Mouse (Mus musculus): ENCODE measurements around the gene Ndfip2. TPM values are rescaled to one million over a fixed set of nuclear protein-coding genes. Genes with fewer than 3 reads are reported as not detected.

Gene Ndfip2
- polyA plus RNA-seq, 1 experiment from 2014 or later = 57.3 TPM

- H3K27ac ChIP-seq (ENCODE audit: low read length) = no peak overlapping the region
- H3K4me2 ChIP-seq (ENCODE audit: low read depth, low read length) = no peak overlapping the region
- peaks cover under 1% of the 10 kb centered on the region for H3K4me1 ChIP-seq (ENCODE audit: control insufficient read depth, insufficient read depth, low read length)
- ATAC-seq (replicated peaks; ENCODE audit: extremely low read depth, insufficient read depth, low FRiP score) = no peak
- H3K27me3 ChIP-seq (ENCODE audit: control insufficient read depth, insufficient read depth, low read length) = no peaks in the 10 kb centered on the region
- no peaks in the 10 kb centered on the region for H3K9me3 ChIP-seq (replicated peaks; ENCODE audit: control insufficient read depth, low read length)
- H3K4me3 ChIP-seq (ENCODE audit: low read length) = no peak overlapping the region
- WGBS = 96% methylated on average over 5 of the region's 5 CpGs
- H3K9ac ChIP-seq (ENCODE audit: low read length) = no peak overlapping the region
- H3K36me3 ChIP-seq (ENCODE audit: control insufficient read depth, insufficient read depth) = no peaks in the 10 kb centered on the region
Measured at GRCm38 (mm10) chr14:105322829-105323228, 64.5 kb downstream of the Ndfip2 start.

GRCm38 (mm10) chr14:105323448-105323847, 65.1 kb downstream of the Ndfip2 start:
- Histone ChIP-seq H3K36me3 (ENCODE audit: control insufficient read depth, insufficient read depth) (no peaks in the 10 kb centered on the region), H3K4me2 (ENCODE audit: low read depth, low read length) (no peak overlapping the region), H3K27me3 (ENCODE audit: control insufficient read depth, insufficient read depth, low read length) (no peaks in the 10 kb centered on the region), H3K9ac (ENCODE audit: low read length) (no peak overlapping the region), H3K9me3 (replicated peaks; ENCODE audit: control insufficient read depth, low read length) (no peaks in the 10 kb centered on the region), H3K27ac (ENCODE audit: low read length) (no peak overlapping the region), H3K4me3 (ENCODE audit: low read length) (no peak overlapping the region), H3K4me1 (ENCODE audit: control insufficient read depth, insufficient read depth, low read length) (peaks cover 6% of the 10 kb centered on the region)
- 84% methylated on average over 9 of the region's 9 CpGs for WGBS
- no peak for ATAC-seq (replicated peaks; ENCODE audit: extremely low read depth, insufficient read depth, low FRiP score)

GRCm38 (mm10) chr14:105328397-105329302, 70.3 kb downstream of the Ndfip2 start:
- WGBS = 8% methylated on average over 13 of the region's 13 CpGs
- H3K9ac ChIP-seq (ENCODE audit: low read length) = peak overlapping the region; percentile 70
- peak overlapping the region; percentile 68 for H3K4me2 ChIP-seq (ENCODE audit: low read depth, low read length)
- no peaks in the 10 kb centered on the region for H3K9me3 ChIP-seq (replicated peaks; ENCODE audit: control insufficient read depth, low read length)
- H3K36me3 ChIP-seq (ENCODE audit: control insufficient read depth, insufficient read depth) = no peaks in the 10 kb centered on the region
- peaks cover 15% of the 10 kb centered on the region for H3K4me1 ChIP-seq (ENCODE audit: control insufficient read depth, insufficient read depth, low read length)
- ATAC-seq (replicated peaks; ENCODE audit: extremely low read depth, insufficient read depth, low FRiP score) = peak; percentile 91
- peak overlapping the region; percentile 90 for H3K27ac ChIP-seq (ENCODE audit: low read length)
- H3K27me3 ChIP-seq (ENCODE audit: control insufficient read depth, insufficient read depth, low read length) = no peaks in the 10 kb centered on the region
- H3K4me3 ChIP-seq (ENCODE audit: low read length) = peak overlapping the region; percentile 47

DNA sequence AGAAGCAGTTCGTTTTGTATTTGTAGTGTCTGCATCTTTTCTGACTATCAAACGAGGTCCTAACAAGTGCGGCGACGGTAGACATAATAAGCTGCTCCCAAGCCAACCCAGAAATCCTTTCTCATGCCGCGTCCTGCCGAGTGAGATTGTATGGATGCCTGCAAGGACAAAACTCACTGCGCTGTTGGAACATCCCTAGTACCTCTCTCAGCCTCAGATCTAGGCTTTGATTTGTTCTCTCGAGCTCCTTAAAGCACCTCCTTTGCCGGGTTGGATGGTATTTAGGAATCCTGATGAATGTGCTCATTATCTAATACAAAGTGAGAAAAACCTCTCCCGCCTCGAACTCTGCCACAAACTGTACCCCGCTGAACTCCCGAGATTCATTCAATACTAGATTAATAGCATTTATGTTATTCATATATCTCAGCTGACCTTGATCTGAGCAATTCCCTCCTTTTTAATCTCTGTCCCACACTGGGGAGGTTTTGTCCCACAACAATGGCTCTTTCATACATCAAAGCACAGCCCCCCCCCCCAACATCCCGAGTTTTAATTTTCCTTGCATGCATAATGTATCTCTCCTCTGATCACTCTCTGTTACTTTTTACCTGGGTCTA, 75.2 kb downstream of the Ndfip2 start:
- H3K36me3 ChIP-seq (ENCODE audit: control insufficient read depth, insufficient read depth) = no peaks in the 10 kb centered on the region
- peaks cover 9% of the 10 kb centered on the region for H3K4me1 ChIP-seq (ENCODE audit: control insufficient read depth, insufficient read depth, low read length)
- H3K9me3 ChIP-seq (replicated peaks; ENCODE audit: control insufficient read depth, low read length) = no peaks in the 10 kb centered on the region
- no peak overlapping the region for H3K9ac ChIP-seq (ENCODE audit: low read length)
- H3K27ac ChIP-seq (ENCODE audit: low read length) = no peak overlapping the region
- WGBS = 64% methylated on average over 16 of the region's 16 CpGs
- peak overlapping the region; percentile 28 for H3K4me3 ChIP-seq (ENCODE audit: low read length)
- H3K27me3 ChIP-seq (ENCODE audit: control insufficient read depth, insufficient read depth, low read length) = no peaks in the 10 kb centered on the region
- no peak for ATAC-seq (replicated peaks; ENCODE audit: extremely low read depth, insufficient read depth, low FRiP score)
- peak overlapping the region; percentile 33 for H3K4me2 ChIP-seq (ENCODE audit: low read depth, low read length)

DNA sequence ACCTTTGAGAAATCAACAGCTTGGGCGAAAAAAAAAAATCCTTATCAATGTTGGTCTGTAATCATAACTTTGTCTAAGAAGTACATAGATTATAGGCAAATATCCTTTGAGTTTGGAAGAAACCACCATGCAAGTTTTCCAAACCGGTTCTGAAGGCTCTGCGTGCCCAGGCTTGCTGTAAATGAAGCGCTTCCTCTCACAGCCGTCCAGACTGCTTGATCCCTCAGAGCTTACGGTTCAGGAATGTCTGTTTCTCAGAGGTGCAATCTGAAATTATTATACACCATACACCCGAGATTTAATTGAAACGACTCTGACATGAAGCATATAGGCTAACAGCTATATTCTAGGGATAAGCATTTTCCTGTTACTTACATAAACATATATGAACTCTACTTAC, 83.4 kb downstream of the Ndfip2 start:
- no peak for ATAC-seq (replicated peaks; ENCODE audit: extremely low read depth, insufficient read depth, low FRiP score)
- no peak overlapping the region for H3K4me3 ChIP-seq (ENCODE audit: low read length)
- H3K4me2 ChIP-seq (ENCODE audit: low read depth, low read length) = no peak overlapping the region
- 66% methylated on average over 8 of the region's 8 CpGs for WGBS
- H3K36me3 ChIP-seq (ENCODE audit: control insufficient read depth, insufficient read depth) = no peaks in the 10 kb centered on the region
- H3K9me3 ChIP-seq (replicated peaks; ENCODE audit: control insufficient read depth, low read length) = no peaks in the 10 kb centered on the region
- H3K27me3 ChIP-seq (ENCODE audit: control insufficient read depth, insufficient read depth, low read length) = no peaks in the 10 kb centered on the region
- no peaks in the 10 kb centered on the region for H3K4me1 ChIP-seq (ENCODE audit: control insufficient read depth, insufficient read depth, low read length)
- no peak overlapping the region for H3K27ac ChIP-seq (ENCODE audit: low read length)
- H3K9ac ChIP-seq (ENCODE audit: low read length) = no peak overlapping the region

GRCm38 (mm10) chr14:105354121-105354520, 95.7 kb downstream of the Ndfip2 start:
- H3K27ac ChIP-seq (ENCODE audit: low read length) = no peak overlapping the region
- no peaks in the 10 kb centered on the region for H3K4me1 ChIP-seq (ENCODE audit: control insufficient read depth, insufficient read depth, low read length)
- H3K9me3 ChIP-seq (replicated peaks; ENCODE audit: control insufficient read depth, low read length) = no peaks in the 10 kb centered on the region
- no peak overlapping the region for H3K4me3 ChIP-seq (ENCODE audit: low read length)
- H3K4me2 ChIP-seq (ENCODE audit: low read depth, low read length) = no peak overlapping the region
- no peak overlapping the region for H3K9ac ChIP-seq (ENCODE audit: low read length)
- no peaks in the 10 kb centered on the region for H3K36me3 ChIP-seq (ENCODE audit: control insufficient read depth, insufficient read depth)
- no peaks in the 10 kb centered on the region for H3K27me3 ChIP-seq (ENCODE audit: control insufficient read depth, insufficient read depth, low read length)
- WGBS = 58% methylated on average over 11 of the region's 11 CpGs
- ATAC-seq (replicated peaks; ENCODE audit: extremely low read depth, insufficient read depth, low FRiP score) = no peak

Other genes starting within 250 kb of the Ndfip2 start
- gene Rbm26, start 81.2 kb upstream of the Ndfip2 start, polyA plus RNA-seq (2015; fragmentation: Nextera tagmentation; extraction: Ambion mirVana) = 15.2 and 15.9 TPM in 2 replicates

All from heart, embryonic 16.5 days (tissue).